Mouse (Mus musculus): Measurements from ENCODE around the gene Corin.

GRCm38 (mm10) chr5:72443946-72444345 lies 60.3 kb downstream of the Corin start:
- TF ChIP-seq CTCF (IDR thresholded peaks at IDR 0.05; ENCODE audit: borderline replicate concordance, insufficient read depth, low read length) (no peak), POLR2A (IDR thresholded peaks at IDR 0.05; ENCODE audit: low read depth, low read length) (no peak)

Data from embryonic fibroblast, embryonic 13.5 days (primary cell).